Mouse (Mus musculus): ENCODE data around the gene Twsg1.

Gene Twsg1

GRCm38 (mm10) chr17:65885398-65885696 lies 65.7 kb downstream of the Twsg1 start:
- no peak for DNase-seq

GRCm38 (mm10) chr17:65884691-65885397 lies 66.2 kb downstream of the Twsg1 start:
- DNase-seq: peak; percentile 99

- DNase-seq: peak in 1 of 2 experiments; percentile 67
These were observed 66.9 kb downstream of the Twsg1 start for GRCm38 (mm10) chr17:65884061-65884669.

- no peak for DNase-seq
These were observed 74.0 kb downstream of the Twsg1 start for GRCm38 (mm10) chr17:65877026-65877425.

- DNase-seq: no peak
These were observed 77.2 kb downstream of the Twsg1 start for GRCm38 (mm10) chr17:65873834-65874233.

- no peak for DNase-seq
These were observed 77.9 kb downstream of the Twsg1 start for GRCm38 (mm10) chr17:65873156-65873555.

- peak; percentile 46 to 62 for DNase-seq
These were observed 78.4 kb downstream of the Twsg1 start for GRCm38 (mm10) chr17:65872652-65873051.

- DNase-seq: no peak
These were observed 79.0 kb downstream of the Twsg1 start for GRCm38 (mm10) chr17:65872051-65872450.

Data from thymus, adult 18-20 months (tissue).